Mouse (Mus musculus): Measurements from ENCODE around the gene Olfr370.

GRCm38 (mm10) chr8:83520432-83520831 is 15.1 kb upstream of the Olfr370 start:
- no peak for TF ChIP-seq CTCF (IDR thresholded peaks at IDR 0.05; ENCODE audit: low read depth)
- no peak for TF ChIP-seq EP300 (IDR thresholded peaks at IDR 0.05; ENCODE audit: low read depth)
